Mouse (Mus musculus): Measurements from ENCODE around the gene Ccdc85a.

- TF ChIP-seq POLR2A (IDR thresholded peaks at IDR 0.05; ENCODE audit: control insufficient read depth, low read depth, low read length) (no peak), CTCF (IDR thresholded peaks at IDR 0.05; ENCODE audit: control insufficient read depth, insufficient read depth, insufficient replicate concordance, low read depth, low read length) (peak; percentile 24; the same call in 1 of the 2 replicates)
Measured at GRCm38 (mm10) chr11:28583911-28584434, at the start of gene Ccdc85a.
